Mouse (Mus musculus) 3134 (cell line): ENCODE measurements around the gene Gm5475.

Experiments used
- DNase-seq: peaks from one replicate; pipeline ENCODE4 v3.0.0-alpha.2; 2011; ENCODE audit warnings: low spot score; ENCODE audit not compliant: insufficient read length; ENCODE audit errors: extremely low read depth

Gene Gm5475

GRCm38 (mm10) chr15:100443126-100443922, 21.4 kb downstream of the Gm5475 start:
- DNase-seq, result no peak

GRCm38 (mm10) chr15:100446887-100447286, 24.9 kb downstream of the Gm5475 start:
- DNase-seq, result no peak

- no peak for DNase-seq
These were observed 26.6 kb downstream of the Gm5475 start for GRCm38 (mm10) chr15:100448572-100448971.

- no peak for DNase-seq
These were observed 27.5 kb downstream of the Gm5475 start for GRCm38 (mm10) chr15:100449495-100449894.

GRCm38 (mm10) chr15:100451245-100451644, 29.3 kb downstream of the Gm5475 start:
- DNase-seq, result peak; percentile 57

GRCm38 (mm10) chr15:100452486-100452885, 30.5 kb downstream of the Gm5475 start:
- no peak for DNase-seq

GRCm38 (mm10) chr15:100456356-100456991, 34.5 kb downstream of the Gm5475 start:
- no peak for DNase-seq

- DNase-seq, result no peak
These were observed 35.4 kb downstream of the Gm5475 start for GRCm38 (mm10) chr15:100457340-100457739.

GRCm38 (mm10) chr15:100458055-100458454, 36.1 kb downstream of the Gm5475 start:
- no peak for DNase-seq

- no peak for DNase-seq
These were observed 39.0 kb downstream of the Gm5475 start for GRCm38 (mm10) chr15:100460942-100461341.

GRCm38 (mm10) chr15:100461646-100462045, 39.7 kb downstream of the Gm5475 start:
- DNase-seq, result no peak

- DNase-seq, result no peak
These were observed 40.1 kb downstream of the Gm5475 start for GRCm38 (mm10) chr15:100462086-100462485.

- no peak for DNase-seq
These were observed 41.8 kb downstream of the Gm5475 start for GRCm38 (mm10) chr15:100463712-100464111.

- no peak for DNase-seq
These were observed 43.5 kb downstream of the Gm5475 start for GRCm38 (mm10) chr15:100465432-100465831.

GRCm38 (mm10) chr15:100467738-100468137, 45.8 kb downstream of the Gm5475 start:
- DNase-seq, result no peak

GRCm38 (mm10) chr15:100468295-100469188, 46.6 kb downstream of the Gm5475 start, which contains the start of gene Letmd1:
Letmd1 (plus strand) TSS chr15:100469023.
- DNase-seq, result peak; percentile 76

GRCm38 (mm10) chr15:100469189-100469545, 47.2 kb downstream of the Gm5475 start:
- DNase-seq, result no peak

- no peak for DNase-seq
These were observed 48.1 kb downstream of the Gm5475 start for GRCm38 (mm10) chr15:100470037-100470436.

GRCm38 (mm10) chr15:100473926-100474503, 52.1 kb downstream of the Gm5475 start:
- DNase-seq, result no peak
